Mouse (Mus musculus) left cerebral cortex, adult 9 months (tissue): ENCODE measurements around the gene Kcnn1.
A peak's percentile ranks its signal among the peaks of the same experiment; 100 is the strongest.

Experiments used
- DNase-seq, 2 experiments: peaks; one replicate each; pipeline ENCODE4 v3.0.0; 2022; ENCODE audit warnings: low spot score in 2 of 2

Kcnn1 gene

DNA sequence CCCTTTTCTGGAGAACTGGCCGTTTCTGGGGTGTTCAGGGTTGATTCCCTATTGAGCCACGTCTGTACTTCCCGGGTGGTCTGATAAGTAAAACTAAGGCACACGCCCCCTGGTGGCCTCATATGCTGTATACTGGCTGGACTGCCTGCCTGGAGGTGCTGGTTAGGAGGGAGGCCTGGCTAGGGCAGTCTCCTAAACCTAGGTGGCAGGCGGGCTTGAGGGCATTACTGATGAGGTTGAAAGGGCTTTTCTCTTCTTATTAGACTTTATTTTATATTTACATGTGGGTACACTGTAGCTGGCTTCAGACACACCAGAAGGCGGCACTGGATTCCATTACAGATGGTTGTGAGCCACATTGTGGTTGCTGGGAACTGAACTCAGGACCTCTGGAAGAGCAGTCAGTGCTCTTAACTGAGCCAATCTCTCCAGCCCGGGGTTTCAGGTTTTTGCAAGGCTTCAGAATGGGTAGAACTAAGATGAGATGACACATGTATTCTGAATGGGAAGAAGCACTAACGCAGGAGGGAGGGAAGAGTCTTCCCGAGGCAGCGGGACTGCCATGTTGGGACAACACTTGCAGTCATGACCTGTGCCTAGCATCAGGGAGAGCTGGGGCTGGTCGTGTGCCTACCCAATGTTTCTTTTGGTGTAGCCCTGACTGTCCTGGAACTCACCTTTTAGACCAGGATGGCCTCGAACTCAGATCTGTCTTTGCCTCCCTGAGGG, 30.8 kb upstream of the Kcnn1 start:
- peak in 1 of 2 experiments; percentile 70 for DNase-seq

DNA sequence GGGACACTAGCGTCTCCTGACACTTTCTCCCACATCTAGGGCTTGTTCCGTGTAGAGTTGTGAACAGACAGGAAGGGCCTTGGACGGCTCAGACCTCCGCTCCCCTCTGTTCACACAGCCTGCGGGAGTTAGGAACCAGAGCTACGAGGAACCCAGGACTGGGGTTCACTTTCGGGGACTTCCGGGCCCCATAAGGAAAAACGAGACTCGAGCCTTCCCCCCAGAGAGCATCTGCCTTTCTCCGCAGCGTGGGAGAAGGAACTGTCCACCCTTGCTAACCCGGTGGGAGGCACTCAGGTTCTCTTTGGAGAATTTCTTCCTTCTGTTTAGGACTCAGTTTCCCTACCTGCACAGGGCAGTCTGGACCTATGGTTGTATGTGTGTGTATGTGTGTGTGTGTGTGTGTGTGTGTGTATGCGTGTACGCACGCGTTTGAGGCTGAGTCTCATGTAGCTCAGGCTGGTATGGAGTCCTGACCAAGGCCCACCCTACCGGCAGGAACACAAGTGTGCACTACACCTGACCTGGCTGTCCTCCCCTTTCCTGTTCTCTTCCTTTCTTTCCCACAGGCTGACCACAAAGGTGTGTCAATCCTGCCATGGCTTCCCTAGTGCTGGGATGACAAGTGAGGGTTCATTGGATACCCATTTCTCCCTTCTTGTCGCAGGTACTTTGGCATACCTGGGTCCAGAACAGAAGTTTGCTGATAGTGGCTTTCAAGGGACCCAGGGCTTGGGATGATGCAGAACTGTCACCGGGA, 30.0 kb upstream of the Kcnn1 start:
- DNase-seq: no peak

DNA sequence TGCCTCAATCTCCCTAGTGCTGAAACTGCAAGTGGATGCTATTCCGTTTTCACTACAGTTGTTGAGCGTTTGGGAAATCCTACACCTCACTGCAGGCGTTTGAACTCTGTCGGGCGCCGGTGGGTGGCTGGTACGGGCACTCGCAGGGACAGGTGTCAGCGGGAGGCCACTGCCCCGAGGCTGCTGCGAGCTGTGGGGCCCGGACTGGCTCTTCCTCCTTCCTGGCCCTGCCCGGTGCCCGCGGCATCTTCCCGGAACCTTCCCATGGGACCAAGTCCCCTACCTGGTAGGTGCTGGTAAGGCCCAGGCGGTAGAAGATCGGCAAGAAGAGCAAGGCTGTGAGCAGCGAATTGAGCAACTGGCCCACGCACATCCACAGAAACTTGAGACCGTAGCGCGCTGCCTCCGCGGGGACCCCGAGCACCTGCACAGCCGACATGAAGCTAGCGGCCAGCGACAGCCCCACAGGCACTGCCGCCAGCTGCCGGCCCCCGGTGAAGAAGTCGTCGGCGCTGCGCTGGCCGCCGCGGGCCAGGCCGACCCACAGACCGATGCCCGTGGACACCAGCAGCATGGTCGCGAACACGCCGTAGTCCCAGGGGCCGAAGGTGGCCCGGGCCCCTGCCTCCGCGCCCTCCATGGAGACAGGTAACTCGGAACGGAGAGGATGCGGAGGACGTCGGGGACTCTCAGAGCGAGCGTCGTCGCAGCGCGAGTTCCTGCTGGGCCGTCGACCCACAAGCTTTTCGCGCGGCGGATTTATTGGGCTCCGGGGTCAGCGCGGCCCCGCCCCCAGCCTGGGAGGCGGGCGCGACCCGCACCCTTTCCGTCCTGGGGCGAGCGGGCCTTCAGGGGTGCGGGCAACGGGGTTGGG, 29.2 kb upstream of the Kcnn1 start, which contains the start of gene Slc5a5:
Gene Slc5a5 (minus strand): TSS at position 736 of the 874 bp plus-strand sequence.
- no peak for DNase-seq

DNA sequence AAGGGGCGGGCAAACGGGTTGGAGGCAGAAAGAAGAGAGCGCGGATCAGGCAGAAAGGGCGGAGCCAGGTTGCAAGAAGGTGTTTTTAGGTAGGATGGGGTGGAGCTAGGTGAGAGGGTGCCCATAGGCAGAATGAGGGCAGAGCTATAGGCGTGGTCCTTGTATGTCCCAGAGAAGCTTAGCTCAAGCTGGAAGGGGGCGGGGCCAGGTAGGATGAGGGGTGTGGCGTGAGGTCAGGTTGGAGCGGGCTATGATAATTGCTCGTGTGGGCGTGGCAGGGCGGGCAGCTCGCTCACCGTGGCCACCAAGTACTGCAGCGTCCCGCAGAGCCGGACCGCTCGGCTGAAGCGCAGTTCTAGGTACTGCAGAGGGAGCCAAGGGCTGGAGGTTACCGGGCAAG, 28.3 kb upstream of the Kcnn1 start:
- DNase-seq: no peak

GRCm38 (mm10) chr8:70890656-70891055, 27.6 kb upstream of the Kcnn1 start:
- no peak for DNase-seq

- peak in 1 of 2 experiments; percentile 50 for DNase-seq
Observed at GRCm38 (mm10) chr8:70887669-70888068, 24.6 kb upstream of the Kcnn1 start.

DNA sequence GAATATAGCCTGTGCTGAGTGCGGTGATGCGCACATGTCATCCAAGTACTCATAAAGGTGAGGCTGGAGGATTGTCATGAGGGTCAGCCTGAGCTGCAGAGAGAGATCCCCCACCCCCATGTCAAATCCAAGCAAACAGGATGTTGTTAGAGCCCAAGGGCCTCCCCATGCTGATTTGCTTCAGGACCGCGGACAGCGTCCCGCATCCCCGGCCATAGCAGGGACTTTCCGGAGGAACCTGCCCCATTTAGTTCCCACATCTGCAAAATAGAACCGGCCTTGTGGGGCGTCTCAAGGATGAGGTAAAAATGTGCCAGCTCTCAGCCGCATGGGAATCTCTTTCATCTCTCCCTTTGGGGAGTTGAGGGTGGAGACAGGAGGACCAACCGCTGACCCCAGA, 22.6 kb upstream of the Kcnn1 start:
- no peak for DNase-seq

GRCm38 (mm10) chr8:70884683-70885082, 21.6 kb upstream of the Kcnn1 start:
- DNase-seq: no peak

DNA sequence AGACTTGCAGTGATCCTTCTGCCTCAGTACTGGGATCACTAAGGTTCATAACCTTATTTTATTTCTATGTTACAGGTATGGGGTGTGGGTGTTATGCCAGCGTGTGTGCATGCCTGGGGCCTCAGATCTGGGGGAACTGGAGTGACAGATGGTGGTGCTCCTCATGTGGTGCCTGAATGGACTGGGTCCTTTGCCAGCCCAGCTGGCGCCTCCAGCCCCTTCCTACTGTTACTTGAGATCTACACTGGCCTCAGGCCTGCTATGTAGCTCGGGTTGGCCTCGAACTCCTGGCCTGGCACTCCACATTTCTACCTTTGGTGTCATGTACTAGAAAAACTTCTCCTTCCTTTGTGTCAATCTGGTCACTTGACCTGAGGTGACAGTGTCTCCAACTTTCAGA, 21.1 kb upstream of the Kcnn1 start:
- no peak for DNase-seq

DNA sequence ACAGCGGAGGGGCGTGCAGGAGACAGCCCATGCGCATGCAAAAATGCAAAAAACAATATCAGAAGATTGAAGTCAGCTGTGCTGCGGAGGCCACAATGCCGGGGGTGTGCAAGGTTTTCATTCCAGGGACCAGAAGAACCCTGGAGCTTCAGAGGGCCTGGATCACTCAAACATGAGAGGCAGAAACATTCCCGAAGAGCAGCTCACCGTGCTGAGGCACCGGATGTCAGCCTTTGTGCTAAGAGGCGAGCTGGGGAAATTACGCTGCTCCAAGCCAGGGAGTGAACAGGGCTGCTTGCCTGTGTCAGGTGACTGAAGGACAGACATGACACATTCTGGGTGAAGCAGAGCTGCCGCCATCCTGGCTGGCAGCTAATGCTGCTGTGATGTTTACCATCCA, 17.5 kb upstream of the Kcnn1 start:
- DNase-seq: no peak

- DNase-seq: no peak
Observed at GRCm38 (mm10) chr8:70880126-70880525, 17.1 kb upstream of the Kcnn1 start.

GRCm38 (mm10) chr8:70879500-70879899, 16.4 kb upstream of the Kcnn1 start:
- no peak for DNase-seq

DNA sequence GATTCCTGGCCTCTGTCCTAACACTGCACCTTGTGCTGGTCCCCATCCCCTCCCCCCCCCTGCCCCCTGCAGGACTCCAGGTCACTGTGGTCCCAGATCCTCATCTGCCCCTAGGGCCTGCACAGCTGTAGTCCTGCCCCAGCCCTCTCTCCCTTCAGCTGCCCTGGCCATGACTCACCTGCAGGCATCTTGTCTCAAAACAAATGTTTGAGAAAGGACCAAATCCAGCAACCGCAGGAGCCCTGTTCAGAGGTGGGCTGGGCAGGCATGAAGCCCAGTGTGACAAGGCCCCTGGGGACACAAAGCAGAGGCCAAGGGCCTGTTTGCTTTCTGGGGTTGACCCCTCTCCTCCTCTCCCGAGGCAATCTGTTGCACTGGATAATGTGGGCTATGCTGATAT, 15.1 kb upstream of the Kcnn1 start:
- no peak for DNase-seq

DNA sequence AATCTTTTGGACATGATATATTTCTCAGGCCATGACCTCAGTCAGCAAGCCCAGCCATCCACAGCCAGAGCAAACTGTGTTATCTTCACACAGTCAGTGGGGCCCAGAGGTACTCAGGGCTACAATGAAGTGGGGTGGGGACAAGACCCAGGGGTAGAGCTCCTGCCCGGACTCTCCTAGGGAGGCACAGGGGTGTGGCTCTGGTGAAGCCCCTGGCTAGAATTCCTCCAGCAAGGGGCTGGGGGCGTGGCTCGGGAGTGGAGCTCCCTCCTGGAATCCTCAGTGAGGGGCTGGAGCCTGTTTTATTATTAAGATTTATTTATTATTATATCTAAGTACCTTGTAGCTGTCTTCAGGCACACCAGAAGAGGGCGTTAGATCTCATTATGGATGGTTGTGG, 13.3 kb upstream of the Kcnn1 start:
- no peak for DNase-seq

DNA sequence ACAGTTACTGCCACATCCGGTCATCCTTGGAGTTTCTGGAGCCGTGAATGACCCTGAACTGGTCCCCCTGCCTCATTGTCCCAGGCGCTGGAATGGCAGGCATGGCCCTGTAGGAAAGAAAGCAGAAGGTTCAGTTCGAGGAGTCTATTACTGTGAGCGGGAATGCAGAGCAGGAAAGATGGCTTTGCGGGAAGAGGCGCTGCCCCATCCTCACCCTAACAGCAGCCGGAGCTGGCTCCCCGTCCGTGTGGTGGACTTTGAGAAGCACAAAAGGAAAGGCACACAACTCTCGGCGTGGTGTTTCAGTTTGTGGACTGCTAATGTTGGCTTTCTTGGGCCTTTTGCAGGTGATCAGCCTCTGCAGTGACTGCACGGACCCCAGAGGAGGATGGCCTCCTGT, 11.4 kb upstream of the Kcnn1 start:
- no peak for DNase-seq

- peak; percentile 88 to 97 for DNase-seq
Observed at GRCm38 (mm10) chr8:70873364-70873985, 10.4 kb upstream of the Kcnn1 start, which contains the start of gene Ccdc124. Gene Ccdc124, minus strand, starts transcription at chr8:70873935.

DNA sequence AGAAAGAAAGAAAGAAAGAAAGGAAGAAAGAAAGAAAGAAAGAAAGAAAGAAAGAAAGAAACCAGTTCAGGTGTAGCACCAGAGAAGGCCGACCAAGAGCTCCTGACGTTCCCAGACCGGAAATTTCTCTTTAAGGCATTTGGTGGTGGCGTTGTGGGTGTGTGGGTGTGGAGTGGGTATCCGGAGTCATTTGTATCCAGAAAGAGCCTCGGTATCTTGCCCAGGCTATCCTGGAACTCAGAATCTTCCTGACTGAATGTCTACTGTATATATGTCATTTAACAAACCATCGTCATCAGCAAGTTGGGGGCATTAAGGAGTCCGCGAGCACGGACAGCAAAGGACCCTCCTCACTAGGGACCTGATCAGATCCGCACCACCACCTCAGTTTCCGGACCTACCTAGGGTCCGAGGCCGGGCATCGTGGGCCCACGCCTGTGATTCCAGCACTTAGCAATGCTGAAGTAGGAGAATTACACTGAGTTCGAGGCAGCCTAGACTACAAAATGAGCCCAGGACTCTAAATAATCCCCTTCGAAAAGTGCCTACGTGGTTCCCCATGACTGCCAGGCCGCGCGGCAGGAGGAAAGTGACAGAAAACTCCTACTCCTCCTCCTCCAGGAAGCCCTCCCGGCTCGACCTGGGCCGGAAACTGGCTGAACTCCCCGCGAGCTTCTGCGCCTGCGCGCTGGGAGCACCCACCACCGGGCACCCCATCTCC, 9.7 kb upstream of the Kcnn1 start:
- DNase-seq: no peak

DNA sequence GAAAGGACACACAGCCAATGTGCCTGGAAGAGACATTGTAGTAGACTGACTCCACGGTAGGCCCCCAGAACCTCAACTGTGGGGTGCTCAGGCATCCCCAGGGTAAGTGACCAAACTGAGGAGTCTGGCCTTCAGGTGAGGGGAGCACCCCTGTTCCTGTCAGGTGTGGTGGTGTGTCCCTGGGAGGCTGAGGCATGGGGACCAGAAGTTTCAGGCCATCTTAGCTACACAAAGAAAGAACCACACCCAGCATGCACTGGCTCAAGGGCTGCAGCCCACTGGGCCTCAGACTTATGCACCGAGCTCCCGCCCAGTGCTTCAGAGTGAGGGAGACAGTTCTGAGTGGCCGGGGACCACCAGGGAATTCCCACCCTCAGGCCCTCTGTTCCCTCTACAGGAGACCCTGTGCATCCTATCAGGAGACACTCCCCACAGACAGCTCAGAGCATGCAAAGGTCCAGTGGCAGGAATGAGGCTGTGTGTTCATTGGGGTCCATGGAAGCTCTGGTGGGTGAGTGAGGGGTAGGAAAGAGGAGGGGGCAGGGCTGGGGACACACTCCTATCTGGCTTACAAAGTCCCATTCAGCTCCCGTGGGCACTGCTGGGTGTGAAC, 8.2 kb upstream of the Kcnn1 start:
- no peak for DNase-seq

DNA sequence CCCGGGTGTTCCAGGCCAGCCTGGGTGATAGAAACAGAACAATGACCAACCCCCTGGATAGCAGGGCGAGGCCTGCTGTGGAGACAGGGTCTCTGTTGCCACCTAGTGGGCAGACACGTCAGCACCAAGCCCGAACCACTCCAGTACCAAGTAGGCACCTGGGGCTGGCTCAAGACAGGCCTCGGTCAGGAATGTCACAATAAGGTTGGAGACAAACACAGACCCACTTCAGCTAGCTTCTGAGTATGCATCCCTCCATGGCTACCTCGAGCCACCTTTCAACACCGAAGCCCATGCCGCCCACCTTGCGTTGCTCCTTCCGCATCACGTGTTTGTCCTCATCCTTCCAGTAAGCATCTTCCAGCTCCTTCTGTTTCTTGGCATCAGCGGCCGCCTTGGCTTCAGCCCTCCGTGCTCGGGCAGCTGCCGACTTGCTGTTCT, 6.6 kb upstream of the Kcnn1 start:
- peak in 1 of 2 experiments; percentile 82 for DNase-seq

DNA sequence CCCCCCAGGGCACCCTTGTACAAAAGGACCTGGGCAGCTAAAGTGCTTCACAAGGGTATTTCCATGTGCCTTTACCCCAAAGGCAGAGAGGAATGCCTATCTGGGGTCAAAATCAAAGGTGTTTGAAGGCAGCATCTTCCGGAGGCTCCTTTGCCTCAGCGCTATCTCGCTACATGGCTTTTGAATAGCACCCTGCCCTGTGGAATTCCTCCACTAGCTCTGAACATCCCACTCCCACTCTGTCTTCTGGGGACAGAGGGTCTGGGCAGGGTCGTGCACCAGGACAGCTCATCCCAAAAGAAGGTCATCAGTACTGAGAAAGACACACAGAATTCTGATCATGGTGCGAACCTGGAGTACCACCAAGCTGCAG, 6.1 kb upstream of the Kcnn1 start:
- DNase-seq: no peak
